Mouse (Mus musculus) MEL (cell line): ENCODE results near the gene Gemin2. TPM values are rescaled to one million over a fixed set of nuclear protein-coding genes. Genes with fewer than 3 reads are reported as not detected.

Experiments used
- DNase-seq: peaks from one replicate; pipeline ENCODE4 v3.0.0; 2011; ENCODE audit warnings: low read depth, low spot score
- H3K27ac ChIP-seq: 2 replicates; pipeline ENCODE4 v1.5.1; 2012; ENCODE audit warnings: low read depth, mild to moderate bottlenecking, control low read depth, low read length, moderate library complexity; ENCODE audit not compliant: control insufficient read depth
- H3K27me3 ChIP-seq, 2 experiments: fragments of 150-350 bp in 1 of 2; sonication (generic) in 1 of 2; 2 replicates each; pipeline ENCODE4 v1.6.1; 2012; ENCODE audit warnings: low read length in 2 of 2, mild to moderate bottlenecking in 2 of 2, improper control_type of control experiment in 1 of 2, moderate library complexity in 1 of 2; ENCODE audit not compliant: insufficient read depth in 2 of 2, control insufficient read depth in 1 of 2
- H3K36me3 ChIP-seq, 2 experiments: 2 replicates each; pipeline ENCODE4 v1.6.1; 2012 to 2014; ENCODE audit warnings: low read length in 2 of 2, improper control_type of control experiment in 1 of 2, inconsistent platforms in 1 of 2, mild to moderate bottlenecking in 1 of 2; ENCODE audit not compliant: insufficient read depth in 2 of 2, control insufficient read depth in 1 of 2
- H3K4me1 ChIP-seq, 2 experiments: fragments of 150-350 bp in 1 of 2; sonication (generic) in 1 of 2; 2 replicates each; pipeline ENCODE4 v1.6.1; 2012; ENCODE audit warnings: low read length in 2 of 2, improper control_type of control experiment in 1 of 2, mild to moderate bottlenecking in 1 of 2; ENCODE audit not compliant: insufficient read depth in 2 of 2, control insufficient read depth in 1 of 2
- H3K4me3 ChIP-seq, 2 experiments: fragments of 150-350 bp in 1 of 2; sonication (generic) in 1 of 2; 2 replicates each; pipeline ENCODE4 v1.5.1; 2012; ENCODE audit warnings: low read depth in 2 of 2, low read length in 2 of 2, mild to moderate bottlenecking in 2 of 2, moderate library complexity in 2 of 2, control low read depth in 1 of 2, improper control_type of control experiment in 1 of 2; ENCODE audit not compliant: control insufficient read depth in 1 of 2, insufficient read depth in 1 of 2
- H3K79me2 ChIP-seq: 2 replicates; pipeline ENCODE4 v1.6.1; 2012; ENCODE audit warnings: mild to moderate bottlenecking, low read length, moderate library complexity; ENCODE audit not compliant: control insufficient read depth, poor library complexity, insufficient read depth
- H3K9ac ChIP-seq: 2 replicates; pipeline ENCODE4 v1.6.1; 2012; ENCODE audit warnings: low read depth, mild to moderate bottlenecking, control low read depth, low read length, moderate library complexity; ENCODE audit not compliant: control insufficient read depth, poor library complexity, severe bottlenecking
- H3K9me3 ChIP-seq: fragments of 150-350 bp; sonication (generic); replicated peaks from 2 replicates; pipeline ENCODE4 v1.6.1; 2012; ENCODE audit warnings: mild to moderate bottlenecking, low read length, improper control_type of control experiment, moderate library complexity; ENCODE audit not compliant: insufficient read depth
- BHLHE40 ChIP-seq: IDR thresholded peaks from 2 replicates; pipeline ENCODE4 v1.6.1; 2012; ENCODE audit warnings: low read depth, mild to moderate bottlenecking, inconsistent platforms, low read length, improper control_type of control experiment, borderline replicate concordance
- CHD1 ChIP-seq: IDR thresholded peaks from 2 replicates; pipeline ENCODE4 v1.6.1; 2012; ENCODE audit warnings: low read depth, mild to moderate bottlenecking, inconsistent platforms, low read length, improper control_type of control experiment
- ELF1 ChIP-seq: IDR thresholded peaks from 2 replicates; pipeline ENCODE4 v1.6.1; 2014; ENCODE audit warnings: low read depth, mild to moderate bottlenecking, inconsistent platforms, low read length, improper control_type of control experiment, moderate library complexity
- EP300 ChIP-seq, 2 experiments: IDR thresholded peaks; 2 replicates each; pipeline ENCODE4 v1.6.1; 2011; ENCODE audit warnings: improper control_type of control experiment in 2 of 2, low read length in 2 of 2, low read depth in 1 of 2, mild to moderate bottlenecking in 1 of 2
- ETS1 ChIP-seq: IDR thresholded peaks from 2 replicates; pipeline ENCODE4 v1.6.1; 2012; ENCODE audit warnings: low read depth, mild to moderate bottlenecking, inconsistent platforms, low read length, improper control_type of control experiment, moderate library complexity
- GABPA ChIP-seq: IDR thresholded peaks from 2 replicates; pipeline ENCODE4 v1.6.1; 2012; ENCODE audit warnings: low read depth, mild to moderate bottlenecking, inconsistent platforms, low read length, improper control_type of control experiment, moderate library complexity
- GATA1 ChIP-seq: IDR thresholded peaks from 2 replicates; pipeline ENCODE4 v1.6.1; 2011; ENCODE audit warnings: low read depth, low read length, improper control_type of control experiment
- MAFK ChIP-seq: IDR thresholded peaks from 2 replicates; pipeline ENCODE4 v1.6.1; 2011; ENCODE audit warnings: low read depth, mild to moderate bottlenecking, low read length, improper control_type of control experiment, borderline replicate concordance
- MAX ChIP-seq: IDR thresholded peaks from 2 replicates; pipeline ENCODE4 v1.6.1; 2011; ENCODE audit warnings: low read length, improper control_type of control experiment
- MEF2A ChIP-seq: IDR thresholded peaks from 2 replicates; pipeline ENCODE4 v1.6.1; 2014; ENCODE audit warnings: low read depth, mild to moderate bottlenecking, inconsistent platforms, low read length, improper control_type of control experiment; ENCODE audit not compliant: poor library complexity, insufficient replicate concordance, severe bottlenecking; ENCODE audit errors: extremely low read depth
- MYB ChIP-seq: IDR thresholded peaks from 2 replicates; pipeline ENCODE4 v1.6.1; 2011; ENCODE audit warnings: mild to moderate bottlenecking, low read depth, low read length, improper control_type of control experiment
- MYC ChIP-seq: IDR thresholded peaks from 2 replicates; pipeline ENCODE4 v1.6.1; 2011; ENCODE audit warnings: low read depth, mild to moderate bottlenecking, low read length, improper control_type of control experiment, moderate library complexity
- NELFE ChIP-seq: IDR thresholded peaks from 2 replicates; pipeline ENCODE4 v1.6.1; 2011; ENCODE audit warnings: low read depth, low read length, improper control_type of control experiment
- NRF1 ChIP-seq: IDR thresholded peaks from 2 replicates; pipeline ENCODE4 v1.6.1; 2014; ENCODE audit warnings: low read depth, mild to moderate bottlenecking, inconsistent platforms, low read length, improper control_type of control experiment, moderate library complexity; ENCODE audit not compliant: poor library complexity, insufficient read depth, severe bottlenecking
- POLR2A ChIP-seq, 2 experiments: IDR thresholded peaks; 2 replicates each; pipeline ENCODE4 v1.6.1; 2011 to 2012; ENCODE audit warnings: low read length in 2 of 2, mild to moderate bottlenecking in 2 of 2, control low read depth in 1 of 2, improper control_type of control experiment in 1 of 2, low read depth in 1 of 2, moderate library complexity in 1 of 2; ENCODE audit not compliant: control insufficient read depth in 1 of 2, insufficient read depth in 1 of 2, poor library complexity in 1 of 2
- POLR2AphosphoS5 ChIP-seq: IDR thresholded peaks from 2 replicates; pipeline ENCODE4 v1.6.1; 2012; ENCODE audit warnings: low read depth, borderline replicate concordance, mild to moderate bottlenecking, inconsistent platforms, low read length, moderate library complexity, mixed read lengths
- RAD21 ChIP-seq: IDR thresholded peaks from 2 replicates; pipeline ENCODE4 v1.6.1; 2011; ENCODE audit warnings: mild to moderate bottlenecking, low read depth, low read length, improper control_type of control experiment
- RCOR1 ChIP-seq: IDR thresholded peaks from 2 replicates; pipeline ENCODE4 v1.6.1; 2012; ENCODE audit warnings: low read depth, mild to moderate bottlenecking, inconsistent platforms, low read length, improper control_type of control experiment
- SMC3 ChIP-seq: IDR thresholded peaks from 2 replicates; pipeline ENCODE4 v1.6.1; 2011; ENCODE audit warnings: low read depth, low read length, improper control_type of control experiment
- TAL1 ChIP-seq: IDR thresholded peaks from 2 replicates; pipeline ENCODE4 v1.6.1; 2012; ENCODE audit warnings: mild to moderate bottlenecking, inconsistent platforms, low read length, moderate library complexity, mixed read lengths
- TBP ChIP-seq: IDR thresholded peaks from 2 replicates; pipeline ENCODE4 v1.8.0; 2011; ENCODE audit warnings: low read depth, low read length, improper control_type of control experiment
- TCF12 ChIP-seq: IDR thresholded peaks from 2 replicates; pipeline ENCODE4 v1.6.1; 2014; ENCODE audit warnings: low read depth, mild to moderate bottlenecking, inconsistent platforms, low read length, improper control_type of control experiment, moderate library complexity
- UBTF ChIP-seq: IDR thresholded peaks from 2 replicates; pipeline ENCODE4 v1.6.1; 2012; ENCODE audit warnings: low read depth, mild to moderate bottlenecking, inconsistent platforms, low read length, improper control_type of control experiment, moderate library complexity, borderline replicate concordance; ENCODE audit not compliant: insufficient read depth
- USF1 ChIP-seq: IDR thresholded peaks from 2 replicates; pipeline ENCODE4 v1.6.1; 2014; ENCODE audit warnings: low read depth, mild to moderate bottlenecking, inconsistent platforms, low read length, improper control_type of control experiment, moderate library complexity
- USF2 ChIP-seq, 2 experiments: IDR thresholded peaks; 2 replicates each; pipeline ENCODE4 v1.6.1; 2011 to 2012; ENCODE audit warnings: improper control_type of control experiment in 2 of 2, low read length in 2 of 2, borderline replicate concordance in 1 of 2, inconsistent platforms in 1 of 2, low read depth in 1 of 2, mild to moderate bottlenecking in 1 of 2; ENCODE audit not compliant: insufficient read depth in 1 of 2
- ZMIZ1 ChIP-seq: IDR thresholded peaks from 2 replicates; pipeline ENCODE4 v1.6.1; 2012; ENCODE audit warnings: low read depth, mild to moderate bottlenecking, inconsistent platforms, low read length, improper control_type of control experiment, moderate library complexity
- ZNF384 ChIP-seq: IDR thresholded peaks from 2 replicates; pipeline ENCODE4 v1.6.1; 2012; ENCODE audit warnings: low read depth, mild to moderate bottlenecking, inconsistent platforms, low read length, improper control_type of control experiment
- polyA plus RNA-seq, 2 experiments: library from polyadenylated mRNA; stranded (reverse) in 1 of 2; unstranded in 1 of 2; fragments of >175 nt in 1 of 2; fragments of >200 nt in 1 of 2; gene quantifications; 2 replicates each; pipeline versions ENCODE4 v1.2.1 to v1.2.4; 2012; ENCODE audit warnings: low replicate concordance in 2 of 2, low read depth in 1 of 2; ENCODE audit not compliant: insufficient read length in 2 of 2, insufficient read depth in 1 of 2, missing spikeins in 1 of 2
- total RNA-seq: library from RNA; depleted of rRNA; stranded (reverse); fragments of 300-350 nt; gene quantifications from 2 replicates; pipeline ENCODE4 v1.2.3, GENCODE M21; 2012

The Gemin2 gene
- total and polyA plus RNA-seq, 3 experiments, result 17.7 to 19.5 TPM; not detected in 1

DNA sequence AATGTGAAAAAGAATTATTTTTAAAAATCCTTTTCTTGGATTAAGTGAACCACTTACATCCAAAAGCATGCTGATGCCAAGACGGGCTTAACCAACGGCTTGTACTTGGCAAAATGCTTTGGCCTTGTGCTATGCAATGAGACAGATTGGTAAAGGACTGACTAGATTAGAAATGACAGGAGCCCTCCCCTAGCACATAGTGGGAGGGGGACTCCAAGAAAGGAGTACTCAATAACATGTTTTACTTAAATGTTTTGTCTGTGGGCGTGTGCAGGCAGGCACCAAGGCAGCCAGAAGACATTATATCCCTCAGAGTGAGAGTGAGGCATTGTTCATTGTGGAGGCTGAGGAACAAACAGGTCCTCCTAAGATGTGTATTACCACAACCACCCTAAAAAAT lies 60.9 kb downstream of the Gemin2 start:
- no peak for DNase-seq
- H3K27ac ChIP-seq, result no peak overlapping the region
- H3K27me3 ChIP-seq, result no peaks in the 10 kb centered on the region
- H3K9ac ChIP-seq, result no peak overlapping the region
- H3K4me3 ChIP-seq, result no peak overlapping the region
- no peaks in the 10 kb centered on the region for H3K4me1 ChIP-seq
- H3K9me3 ChIP-seq, result no peaks in the 10 kb centered on the region
- peaks cover 9 to 29% of the 10 kb centered on the region in 2 experiments for H3K36me3 ChIP-seq
- TF ChIP-seq USF2 (IDR thresholded peaks at IDR 0.05; ENCODE audit: borderline replicate concordance in 1 of 2, insufficient read depth in 1 of 2, low read depth in 1 of 2, low read length in 2 of 2) (no peak), TAL1 (no peak), NRF1 (no peak), TBP (no peak), UBTF (no peak), GATA1 (no peak), ETS1 (no peak), BHLHE40 (no peak), MAFK (no peak), MAX (no peak), ELF1 (no peak), SMC3 (no peak), USF1 (no peak), CHD1 (no peak), MEF2A (no peak), TCF12 (no peak), ZMIZ1 (no peak), MYB (no peak), NELFE (no peak)
- peaks cover 2% of the 10 kb centered on the region; the same call in 1 of the 2 replicates for H3K79me2 ChIP-seq

- DNase-seq, result no peak
- H3K27ac ChIP-seq, result no peak overlapping the region
- no peak overlapping the region for H3K4me3 ChIP-seq
- no peaks in the 10 kb centered on the region for H3K4me1 ChIP-seq
- no peaks in the 10 kb centered on the region for H3K79me2 ChIP-seq
- no peaks in the 10 kb centered on the region for H3K9me3 ChIP-seq
- H3K27me3 ChIP-seq, result no peaks in the 10 kb centered on the region
- H3K9ac ChIP-seq, result no peak overlapping the region
- TF ChIP-seq UBTF, result no peak
- no peak for TF ChIP-seq POLR2A (IDR thresholded peaks at IDR 0.05; ENCODE audit: control insufficient read depth in 1 of 2, insufficient read depth in 1 of 2, low read depth in 1 of 2, low read length in 2 of 2, poor library complexity in 1 of 2)
- no peak for TF ChIP-seq EP300 (IDR thresholded peaks at IDR 0.05; ENCODE audit: low read depth in 1 of 2, low read length in 2 of 2)
- TF ChIP-seq MYC, result no peak
- TF ChIP-seq GABPA, result no peak
- TF ChIP-seq POLR2AphosphoS5, result no peak
- no peak for TF ChIP-seq RCOR1
- no peak for TF ChIP-seq GATA1
- TF ChIP-seq RAD21, result no peak
- no peak for TF ChIP-seq ZMIZ1
- no peak for TF ChIP-seq ZNF384
- peaks cover 4 to 10% of the 10 kb centered on the region in 2 experiments for H3K36me3 ChIP-seq
Measured at GRCm38 (mm10) chr12:59076996-59077395, 63.8 kb downstream of the Gemin2 start.
